Mouse (Mus musculus): ENCODE measurements at regions not wholly inside any gene's neighbourhood (a gene's known extent, or its start where the extent isn't known, plus 50 kb on each side); places are given as distances from the start of the nearest gene placed in this dataset.

- DNase-seq (ENCODE audit: low read depth, low spot score): peak; percentile 47
Measured at GRCm38 (mm10) chr14:76791811-76792571, 235.3 kb upstream of the Serp2 start.

DNA sequence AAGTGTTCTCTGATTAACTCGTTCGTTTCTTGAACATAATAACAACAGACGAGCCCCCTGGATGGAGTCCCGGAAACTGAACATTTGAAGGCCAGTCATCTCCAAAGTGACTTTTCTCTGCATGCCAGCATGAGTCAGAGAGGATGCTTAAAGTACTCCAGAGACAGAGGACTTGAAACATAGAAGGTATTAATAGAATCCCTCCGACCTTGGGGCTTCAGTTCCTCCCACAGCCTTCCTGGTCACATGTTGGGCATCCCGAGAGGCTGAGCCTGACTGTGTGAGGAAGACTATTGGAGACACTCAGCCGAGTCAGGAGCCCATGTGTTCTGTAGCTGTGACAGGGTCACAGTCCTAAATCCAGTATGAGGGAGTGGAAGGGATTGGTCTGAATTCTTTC, 232.7 kb upstream of the Serp2 start:
- DNase-seq (ENCODE audit: low read depth, low spot score): no peak

GRCm38 (mm10) chr14:76787601-76788000, 230.9 kb upstream of the Serp2 start:
- no peak for DNase-seq (ENCODE audit: low read depth, low spot score)

GRCm38 (mm10) chr14:76786214-76786613, 229.5 kb upstream of the Serp2 start:
- DNase-seq (ENCODE audit: low read depth, low spot score): no peak

- DNase-seq (ENCODE audit: low read depth, low spot score): no peak
Measured at GRCm38 (mm10) chr14:76781524-76781880, 224.8 kb upstream of the Serp2 start.

- no peak for DNase-seq (ENCODE audit: low read depth, low spot score)
Measured at GRCm38 (mm10) chr14:76780572-76781523, 224.2 kb upstream of the Serp2 start.

DNA sequence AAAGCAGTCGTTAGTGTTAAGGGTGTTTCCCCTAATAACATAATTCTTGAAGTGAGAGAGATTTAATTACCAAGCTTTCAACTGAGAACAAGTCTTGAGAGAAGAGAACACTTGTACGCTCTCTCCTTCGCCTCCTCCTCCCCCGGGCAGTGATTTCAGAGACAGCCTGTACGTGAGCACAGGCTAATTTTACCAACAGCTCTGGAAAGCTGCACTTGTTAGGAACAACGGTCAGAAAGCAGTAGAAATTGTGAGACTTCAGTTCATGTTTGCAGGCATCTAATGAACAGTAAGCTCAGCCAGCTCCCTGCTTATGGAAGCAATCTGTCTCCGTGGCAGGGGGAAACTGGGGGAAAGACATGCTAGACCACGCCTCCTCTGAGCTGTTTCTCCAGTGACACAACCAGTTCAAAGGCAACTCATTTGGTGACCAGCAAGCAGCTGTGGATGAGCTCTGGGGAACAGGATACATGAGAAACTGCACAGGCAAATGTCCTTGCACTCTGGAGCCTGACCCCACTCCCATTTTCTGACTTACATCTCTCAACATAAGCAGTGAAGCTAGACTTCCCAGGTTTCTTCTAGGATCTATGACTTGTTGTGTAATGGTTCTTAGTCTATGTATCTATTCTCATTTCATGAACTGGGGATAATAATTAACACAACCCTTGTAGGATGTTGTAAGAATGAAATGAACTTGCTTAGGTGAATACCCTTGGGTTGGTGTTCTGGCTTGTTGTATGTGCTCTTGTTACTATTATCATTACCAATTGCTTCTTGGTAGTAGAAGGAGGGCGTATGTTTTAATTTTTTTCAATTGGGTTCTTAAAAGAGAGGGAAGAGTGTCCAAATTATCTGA, 222.1 kb upstream of the Serp2 start:
- no peak for DNase-seq (ENCODE audit: low read depth, low spot score)

- DNase-seq (ENCODE audit: low read depth, low spot score): no peak
Measured at GRCm38 (mm10) chr14:76775387-76775924, 218.8 kb upstream of the Serp2 start.

- no peak for DNase-seq (ENCODE audit: low read depth, low spot score)
Measured at GRCm38 (mm10) chr14:76772781-76773438, 216.2 kb upstream of the Serp2 start.

GRCm38 (mm10) chr14:76770106-76770505, 213.4 kb upstream of the Serp2 start:
- no peak for DNase-seq (ENCODE audit: low read depth, low spot score)

GRCm38 (mm10) chr14:76767301-76767700, 210.6 kb upstream of the Serp2 start:
- no peak for DNase-seq (ENCODE audit: low read depth, low spot score)

- DNase-seq (ENCODE audit: low read depth, low spot score): no peak
Measured at GRCm38 (mm10) chr14:76766186-76766713, 209.6 kb upstream of the Serp2 start.

DNA sequence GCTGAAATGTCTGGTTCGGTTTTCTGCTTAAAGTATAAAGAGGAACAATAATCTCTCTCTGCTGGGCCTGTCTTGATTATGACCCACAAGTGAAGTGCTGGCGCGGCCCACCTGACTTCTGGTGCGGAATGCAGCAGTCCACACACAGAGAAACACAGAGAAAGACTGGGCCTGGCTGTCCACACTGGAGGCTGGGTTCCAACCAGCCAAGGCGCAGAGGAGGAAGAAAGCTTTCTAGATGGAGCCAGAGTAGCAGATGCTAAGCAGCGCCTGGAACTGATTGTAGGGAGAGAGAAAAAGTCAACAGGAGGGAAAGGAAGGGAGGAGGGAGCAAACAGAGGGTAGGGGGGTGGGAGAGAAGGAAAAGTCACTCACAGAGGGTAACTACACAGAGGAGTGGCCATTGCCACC, 208.4 kb upstream of the Serp2 start:
- DNase-seq (ENCODE audit: low read depth, low spot score): no peak

- peak; percentile 50 for DNase-seq (ENCODE audit: low read depth, low spot score)
Measured at GRCm38 (mm10) chr14:76764390-76764796, 207.7 kb upstream of the Serp2 start.

GRCm38 (mm10) chr14:76763539-76763938, 206.8 kb upstream of the Serp2 start:
- DNase-seq (ENCODE audit: low read depth, low spot score): no peak

- DNase-seq (ENCODE audit: low read depth, low spot score): peak; percentile 23
Measured at GRCm38 (mm10) chr14:76762777-76763176, 206.1 kb upstream of the Serp2 start.

GRCm38 (mm10) chr14:76761691-76762090, 205.0 kb upstream of the Serp2 start:
- no peak for DNase-seq (ENCODE audit: low read depth, low spot score)

GRCm38 (mm10) chr14:76761274-76761673, 204.6 kb upstream of the Serp2 start:
- no peak for DNase-seq (ENCODE audit: low read depth, low spot score)

- DNase-seq (ENCODE audit: low read depth, low spot score): no peak
Measured at GRCm38 (mm10) chr14:76760509-76761023, 203.9 kb upstream of the Serp2 start.

- DNase-seq (ENCODE audit: low read depth, low spot score): no peak
Measured at GRCm38 (mm10) chr14:76759377-76759776, 202.7 kb upstream of the Serp2 start.
